Mouse (Mus musculus) liver, embryonic 14.5 days (tissue): ENCODE measurements around the gene Rab6a.
"Not testable (repeated sequence)": the region's sequence is repeated elsewhere in the genome, so short reads cannot be mapped to it uniquely, and the experiment has no call there.

ENCODE experiments used
- CTCF ChIP-seq: IDR thresholded peaks from 2 replicates; pipeline ENCODE4 v1.5.1; 2016; ENCODE audit warnings: antibody characterized with exemption, low read depth, control low read depth
- EP300 ChIP-seq: IDR thresholded peaks from 2 replicates; pipeline ENCODE4 v1.6.1; 2016; ENCODE audit warnings: antibody characterized with exemption, low read depth

GRCm38 (mm10) chr7:100567238-100567637 is 40.0 kb upstream of the Rab6a start:
- peak; percentile 58 for TF ChIP-seq CTCF
- TF ChIP-seq EP300, result not testable (repeated sequence)
